Mouse (Mus musculus): ENCODE data around the gene Tent5d. TPM values are rescaled to one million over a fixed set of nuclear protein-coding genes. Genes with fewer than 3 reads are reported as not detected.
A peak's percentile ranks its signal among the peaks of the same experiment; 100 is the strongest.

Gene Tent5d
- not detected in 2 replicates for polyA plus RNA-seq (2015; fragmentation: Nextera tagmentation; extraction: Ambion mirVana)

DNA sequence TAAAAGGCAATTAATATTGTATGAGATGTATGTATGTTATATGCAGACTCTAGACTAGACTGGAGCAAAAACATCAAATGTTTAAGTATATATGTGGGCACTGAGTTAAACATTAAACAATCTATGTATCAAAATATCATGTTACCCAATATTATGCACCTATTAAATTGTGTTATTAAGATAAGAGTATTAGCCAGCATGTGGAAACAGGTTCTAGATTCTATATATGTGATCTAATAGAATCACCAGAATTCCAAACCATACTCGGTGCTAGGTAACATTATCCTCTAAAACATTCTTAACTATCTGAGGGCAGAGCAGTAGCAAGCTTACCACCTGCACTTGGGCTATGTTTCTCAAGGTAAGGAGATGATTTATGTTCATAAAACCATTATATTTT is at the start of gene Tent5d:
TSS of gene Tent5d (plus strand) at position 301 of the 400 bp plus-strand sequence.
- no peaks in the 10 kb centered on the region for H3K4me1 ChIP-seq
- H3K27ac ChIP-seq: no peak within 1 kb of the TSS
- 82% methylated on average over 1 of the region's 1 CpGs for WGBS
- H3K9me3 ChIP-seq: no peaks in the 10 kb centered on the region
- no peak within 1 kb of the TSS for H3K9ac ChIP-seq
- no peaks in the 10 kb centered on the region for H3K27me3 ChIP-seq
- H3K4me2 ChIP-seq: no peak within 1 kb of the TSS
- no peak for ATAC-seq (ENCODE audit: insufficient number of reproducible peaks, low FRiP score, low TSS enrichment, low read depth)
- no peaks in the 10 kb centered on the region for H3K36me3 ChIP-seq
- H3K4me3 ChIP-seq: no peak within 1 kb of the TSS

DNA sequence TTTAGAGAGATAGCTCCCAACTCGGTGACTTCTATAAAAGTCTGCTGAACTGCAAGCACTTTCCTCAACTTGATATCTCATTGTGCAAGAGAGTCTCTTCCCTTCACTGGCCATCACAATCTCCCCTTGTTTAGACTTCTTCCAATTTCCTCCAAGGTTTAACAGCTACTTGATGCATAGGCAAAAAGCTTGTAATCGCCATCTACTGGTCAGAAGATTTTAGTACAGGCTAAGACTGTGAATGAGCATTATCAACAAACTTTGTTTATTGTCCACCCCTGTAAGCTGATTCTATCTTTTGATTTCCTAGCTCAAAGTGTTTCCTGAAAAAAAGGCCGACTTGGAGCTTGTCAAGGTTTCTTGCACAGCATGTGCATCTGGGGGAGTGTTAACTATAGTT is 24.5 kb upstream of the Tent5d start:
- Histone ChIP-seq H3K36me3 (no peaks in the 10 kb centered on the region), H3K4me3 (no peak overlapping the region), H3K9ac (no peak overlapping the region), H3K4me1 (no peaks in the 10 kb centered on the region), H3K9me3 (no peaks in the 10 kb centered on the region), H3K4me2 (no peak overlapping the region), H3K27me3 (no peaks in the 10 kb centered on the region), H3K27ac (no peak overlapping the region)
- WGBS: 22% methylated on average over 3 of the region's 3 CpGs
- no peak for ATAC-seq (ENCODE audit: insufficient number of reproducible peaks, low FRiP score, low TSS enrichment, low read depth)

DNA sequence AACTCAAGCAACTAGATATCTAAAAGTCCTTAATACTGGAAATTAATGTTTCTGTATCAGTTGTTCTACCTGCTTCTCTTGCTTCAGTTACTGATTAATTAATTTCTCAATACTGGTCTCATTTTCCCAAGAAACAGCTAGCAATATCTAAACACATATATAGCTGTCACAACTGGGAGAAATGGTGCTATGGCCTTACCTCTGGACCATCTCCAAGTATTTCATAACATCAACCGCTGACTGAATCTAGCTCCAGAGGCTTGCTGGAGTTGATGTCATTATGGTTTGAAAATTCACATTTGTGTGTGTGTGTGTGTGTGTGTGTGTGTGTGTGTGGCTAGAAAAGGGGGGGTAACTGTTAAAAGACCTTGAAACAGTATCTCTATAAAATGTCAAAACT is 2.3 kb upstream of the Tent5d start:
- Histone ChIP-seq H3K9ac (no peak overlapping the region), H3K36me3 (no peaks in the 10 kb centered on the region), H3K4me1 (no peaks in the 10 kb centered on the region), H3K9me3 (no peaks in the 10 kb centered on the region), H3K27me3 (no peaks in the 10 kb centered on the region), H3K4me3 (no peak overlapping the region), H3K4me2 (no peak overlapping the region), H3K27ac (no peak overlapping the region)
- ATAC-seq (ENCODE audit: insufficient number of reproducible peaks, low FRiP score, low TSS enrichment, low read depth): no peak
- WGBS: 90% methylated on average over 1 of the region's 1 CpGs

DNA sequence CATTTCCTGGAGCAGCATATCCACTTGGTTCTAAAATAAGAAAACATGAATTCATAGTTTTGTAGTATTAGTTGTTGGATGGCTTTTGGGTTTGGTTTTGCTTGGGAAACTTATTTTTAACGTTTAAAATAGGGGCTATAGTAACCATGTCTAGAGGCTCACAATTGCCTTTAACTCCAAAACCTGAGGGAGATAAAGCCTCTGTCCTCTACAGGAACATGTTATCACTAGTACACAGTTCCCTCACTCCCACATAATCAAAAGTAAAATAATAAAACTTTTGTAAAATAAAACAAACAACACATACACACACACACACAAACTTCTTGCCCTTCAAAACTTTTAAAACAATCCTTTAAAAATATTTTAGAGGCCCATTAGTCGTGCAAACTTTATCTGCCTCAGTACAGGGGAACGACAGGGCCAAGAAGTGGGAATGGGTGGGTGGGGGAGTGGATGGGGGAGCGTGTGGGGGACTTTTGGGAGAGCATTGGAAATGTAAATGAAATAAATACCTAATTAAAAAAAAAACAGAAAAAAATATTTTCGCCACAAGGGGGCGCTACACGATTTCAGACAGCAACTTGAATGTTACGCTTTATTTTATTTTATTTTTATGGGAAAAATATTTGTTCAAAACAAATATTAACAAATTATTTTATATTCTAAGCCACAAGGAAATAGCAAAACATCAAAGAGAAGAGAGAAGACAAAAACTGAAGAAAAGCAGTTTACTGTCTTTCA is 1.5 kb upstream of the Tent5d start:
- H3K36me3 ChIP-seq: no peaks in the 10 kb centered on the region
- H3K9ac ChIP-seq: no peak overlapping the region
- ATAC-seq (ENCODE audit: insufficient number of reproducible peaks, low FRiP score, low TSS enrichment, low read depth): no peak
- H3K4me2 ChIP-seq: no peak overlapping the region
- no peaks in the 10 kb centered on the region for H3K27me3 ChIP-seq
- H3K4me1 ChIP-seq: no peaks in the 10 kb centered on the region
- WGBS: 28% methylated on average over 8 of the region's 8 CpGs
- H3K27ac ChIP-seq: no peak overlapping the region
- no peaks in the 10 kb centered on the region for H3K9me3 ChIP-seq
- H3K4me3 ChIP-seq: no peak overlapping the region

DNA sequence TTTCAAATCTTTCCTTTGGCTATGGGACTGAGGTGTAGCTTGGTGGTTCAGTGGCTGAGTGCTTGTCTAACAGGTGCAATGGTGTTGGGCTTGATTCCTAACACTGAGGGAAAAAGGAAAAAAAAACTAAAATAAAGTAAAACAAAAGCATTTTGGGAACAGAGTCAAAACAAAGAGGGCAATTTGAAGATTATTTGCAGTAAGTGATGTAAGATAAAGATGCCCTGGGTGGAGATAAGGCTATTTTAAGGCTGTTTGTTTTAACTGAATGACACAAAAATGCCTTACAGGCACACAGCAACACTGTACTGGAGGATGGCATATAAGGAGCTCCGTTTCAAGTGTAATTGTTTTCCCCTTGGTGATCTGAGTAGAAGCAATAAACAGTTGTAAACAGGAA is 3.4 kb downstream of the Tent5d start:
- Histone ChIP-seq H3K36me3 (no peaks in the 10 kb centered on the region), H3K9ac (no peak overlapping the region), H3K27me3 (no peaks in the 10 kb centered on the region), H3K4me2 (no peak overlapping the region), H3K9me3 (no peaks in the 10 kb centered on the region), H3K27ac (no peak overlapping the region), H3K4me3 (no peak overlapping the region), H3K4me1 (no peaks in the 10 kb centered on the region)
- no peak for ATAC-seq (ENCODE audit: insufficient number of reproducible peaks, low FRiP score, low TSS enrichment, low read depth)
- WGBS: 38% methylated on average over 1 of the region's 1 CpGs

DNA sequence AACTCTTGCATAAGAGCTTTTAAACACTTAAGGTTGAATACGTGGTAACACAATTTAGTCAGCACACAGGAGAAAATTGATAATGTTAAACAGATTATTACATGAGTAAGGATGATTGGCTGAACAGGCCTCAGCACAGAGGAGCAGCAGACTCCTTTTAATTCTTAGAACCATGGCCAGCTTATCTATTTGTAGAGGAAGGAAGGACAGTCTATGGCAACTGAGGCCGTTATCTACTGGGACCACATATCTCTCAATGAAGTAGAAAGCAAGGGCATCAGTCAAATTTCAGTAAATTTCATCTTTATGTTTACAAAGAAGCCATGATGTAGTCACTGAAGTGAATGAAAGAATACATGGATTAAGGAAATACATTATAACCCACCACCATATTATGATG is 4.5 kb downstream of the Tent5d start:
- no peak for ATAC-seq (ENCODE audit: insufficient number of reproducible peaks, low FRiP score, low TSS enrichment, low read depth)
- Histone ChIP-seq H3K4me3 (no peak overlapping the region), H3K9ac (no peak overlapping the region), H3K36me3 (no peaks in the 10 kb centered on the region), H3K9me3 (no peaks in the 10 kb centered on the region), H3K4me1 (no peaks in the 10 kb centered on the region), H3K27ac (no peak overlapping the region), H3K4me2 (no peak overlapping the region), H3K27me3 (no peaks in the 10 kb centered on the region)
- 88% methylated on average over 2 of the region's 2 CpGs for WGBS

DNA sequence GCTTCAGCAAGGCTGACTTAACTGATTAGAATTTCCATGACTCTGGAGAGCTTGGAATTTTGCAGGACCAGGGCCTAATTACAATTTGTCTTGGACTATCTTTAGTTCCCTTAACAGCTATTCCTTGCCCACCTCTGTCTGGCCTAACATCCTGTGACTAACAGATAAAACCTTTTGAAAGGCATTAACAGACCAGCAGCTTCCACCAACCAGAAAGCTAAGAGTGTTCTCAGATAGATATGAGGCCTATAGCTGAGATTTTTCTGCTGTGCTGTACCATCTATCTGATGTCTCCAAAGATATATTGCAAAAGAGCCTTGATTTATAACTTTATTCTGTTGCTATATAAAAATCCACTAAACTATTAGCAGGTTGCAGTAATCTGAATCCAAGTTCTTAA is 19.7 kb downstream of the Tent5d start:
- no peak overlapping the region for H3K27ac ChIP-seq
- no peak for ATAC-seq (ENCODE audit: insufficient number of reproducible peaks, low FRiP score, low TSS enrichment, low read depth)
- H3K9ac ChIP-seq: no peak overlapping the region
- no peaks in the 10 kb centered on the region for H3K36me3 ChIP-seq
- no peak overlapping the region for H3K4me3 ChIP-seq
- no peaks in the 10 kb centered on the region for H3K27me3 ChIP-seq
- H3K4me1 ChIP-seq: no peaks in the 10 kb centered on the region
- no peak overlapping the region for H3K4me2 ChIP-seq
- no peaks in the 10 kb centered on the region for H3K9me3 ChIP-seq

DNA sequence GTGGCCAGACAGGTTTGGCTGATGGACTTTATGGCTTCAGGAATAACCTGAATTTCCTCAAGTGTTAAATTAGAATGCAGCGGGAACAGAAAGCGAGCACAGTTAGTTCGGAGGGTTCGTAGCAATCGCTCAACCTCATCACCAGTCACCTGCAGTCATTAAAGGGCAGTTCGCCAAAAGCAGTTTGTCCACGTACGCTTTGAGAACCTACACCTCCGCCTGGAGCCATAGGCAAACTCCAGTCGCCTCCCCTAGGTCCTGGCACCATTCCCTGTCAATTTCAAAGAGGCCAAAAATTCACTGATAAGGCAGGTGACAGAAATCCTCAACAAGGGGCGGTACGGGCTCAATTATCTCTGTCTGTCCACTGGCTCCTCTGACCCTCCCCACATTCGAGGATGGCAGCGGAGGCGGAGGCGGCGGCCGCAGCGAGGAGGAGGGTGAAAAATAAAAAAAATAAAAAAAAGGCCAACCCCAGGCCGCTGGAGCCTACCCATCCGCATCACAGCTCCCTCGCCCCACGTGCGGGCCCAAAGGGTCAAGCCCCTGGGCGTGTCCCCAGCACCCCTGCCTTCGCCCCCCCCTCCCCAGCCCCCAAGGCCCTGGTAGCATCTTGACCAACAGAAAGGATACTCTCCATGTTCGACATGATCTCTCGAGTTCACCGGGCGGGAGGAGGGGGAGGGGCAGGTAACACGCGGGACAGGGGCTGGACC is 23.3 kb downstream of the Tent5d start:
- Histone ChIP-seq H3K9me3 (no peaks in the 10 kb centered on the region), H3K4me2 (peak overlapping the region; percentile 48), H3K27ac (peak overlapping the region; percentile 38; the same call in 1 of the 2 replicates), H3K36me3 (no peaks in the 10 kb centered on the region), H3K4me1 (no peaks in the 10 kb centered on the region), H3K27me3 (no peaks in the 10 kb centered on the region), H3K4me3 (peak overlapping the region; percentile 54), H3K9ac (peak overlapping the region; percentile 51)
- WGBS: 31% methylated on average over 31 of the region's 32 CpGs
- no peak for ATAC-seq (ENCODE audit: insufficient number of reproducible peaks, low FRiP score, low TSS enrichment, low read depth)

DNA sequence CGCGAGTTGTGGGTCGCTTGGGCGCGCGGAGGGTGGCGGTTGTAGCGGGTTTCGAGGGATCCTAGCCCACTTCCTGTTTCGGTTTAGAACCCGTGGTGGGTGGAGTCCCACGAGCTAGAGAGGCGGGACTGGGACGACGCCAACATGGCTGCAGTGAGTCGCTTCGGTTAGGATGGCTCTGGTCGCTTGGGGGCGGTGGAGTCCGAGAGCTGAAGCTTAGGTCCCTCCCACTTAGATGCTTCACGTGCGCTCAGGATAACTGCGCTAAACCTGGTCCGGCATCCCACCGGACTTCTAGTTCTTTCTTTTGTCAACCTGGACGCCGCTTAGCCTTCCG is 23.8 kb downstream of the Tent5d start, which contains the start of gene 2610002M06Rik:
TSS of gene 2610002M06Rik (minus strand) at position 117 of the 337 bp plus-strand sequence.
- peak within 1 kb of the TSS; percentile 54 for H3K4me3 ChIP-seq
- H3K27me3 ChIP-seq: no peaks in the 10 kb centered on the region
- peak within 1 kb of the TSS; percentile 48 for H3K4me2 ChIP-seq
- H3K9ac ChIP-seq: peak within 1 kb of the TSS; percentile 51
- no peaks in the 10 kb centered on the region for H3K36me3 ChIP-seq
- H3K9me3 ChIP-seq: no peaks in the 10 kb centered on the region
- WGBS: 25% methylated on average over 28 of the region's 28 CpGs
- H3K4me1 ChIP-seq: no peaks in the 10 kb centered on the region
- peak within 1 kb of the TSS; percentile 38; the same call in 1 of the 2 replicates for H3K27ac ChIP-seq
- ATAC-seq (ENCODE audit: insufficient number of reproducible peaks, low FRiP score, low TSS enrichment, low read depth): peak; percentile 85

DNA sequence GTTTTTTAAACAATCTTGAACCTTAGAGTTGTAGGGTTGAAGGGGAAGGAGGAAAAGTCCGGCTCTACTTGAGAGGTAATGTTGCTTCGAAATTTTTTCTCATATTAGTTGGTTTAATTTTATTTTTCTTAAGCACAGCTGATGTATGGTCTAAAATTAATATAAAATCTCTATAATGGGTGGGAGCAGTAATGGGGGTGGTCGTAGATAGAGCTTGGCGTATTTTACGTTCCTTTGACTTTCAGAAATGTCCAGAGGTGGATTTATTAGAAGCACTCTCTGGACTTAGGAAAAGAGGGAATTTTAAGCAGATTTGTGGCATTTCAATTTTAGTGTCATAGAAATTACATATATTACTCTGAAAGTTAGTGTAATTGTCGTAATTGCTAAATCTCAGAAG is 24.3 kb downstream of the Tent5d start:
- H3K4me1 ChIP-seq: no peaks in the 10 kb centered on the region
- ATAC-seq (ENCODE audit: insufficient number of reproducible peaks, low FRiP score, low TSS enrichment, low read depth): no peak
- no peaks in the 10 kb centered on the region for H3K27me3 ChIP-seq
- H3K4me2 ChIP-seq: peak overlapping the region; percentile 48; the same call in 1 of the 2 replicates
- no peak overlapping the region for H3K4me3 ChIP-seq
- no peaks in the 10 kb centered on the region for H3K36me3 ChIP-seq
- H3K27ac ChIP-seq: no peak overlapping the region
- 79% methylated on average over 6 of the region's 6 CpGs for WGBS
- H3K9ac ChIP-seq: no peak overlapping the region
- no peaks in the 10 kb centered on the region for H3K9me3 ChIP-seq

DNA sequence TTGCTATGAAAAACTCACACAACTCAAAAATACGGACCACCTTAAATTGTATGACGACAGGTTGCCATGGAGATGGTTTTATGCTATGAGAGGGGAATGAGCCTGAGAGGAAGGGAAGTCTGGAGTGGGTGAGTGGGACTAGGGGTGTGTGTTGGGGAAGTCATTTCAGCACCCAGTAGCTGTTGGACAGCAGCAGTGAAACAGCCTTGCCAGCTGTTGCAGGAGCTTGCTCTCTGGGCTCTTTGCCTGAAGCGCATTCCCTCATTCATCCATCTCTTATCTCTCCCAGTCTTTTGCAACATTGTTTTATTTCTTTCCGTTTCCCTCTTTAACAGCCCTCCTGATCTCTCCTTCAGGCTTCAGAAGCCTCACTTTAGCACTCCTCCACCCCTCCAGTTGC is 65.8 kb downstream of the Tent5d start:
- 25% methylated on average over 4 of the region's 4 CpGs for WGBS
- no peak overlapping the region for H3K9ac ChIP-seq

More for the DNA sequence above, 65.8 kb downstream of the Tent5d start:
- H3K4me3 ChIP-seq: no peak overlapping the region
- H3K27ac ChIP-seq: no peak overlapping the region
- no peaks in the 10 kb centered on the region for H3K27me3 ChIP-seq
- no peaks in the 10 kb centered on the region for H3K36me3 ChIP-seq
- no peaks in the 10 kb centered on the region for H3K9me3 ChIP-seq
- no peak overlapping the region for H3K4me2 ChIP-seq
- no peaks in the 10 kb centered on the region for H3K4me1 ChIP-seq
- no peak for ATAC-seq (ENCODE audit: insufficient number of reproducible peaks, low FRiP score, low TSS enrichment, low read depth)
